Mouse (Mus musculus) small intestine, adult 2 months (tissue): ENCODE measurements around the gene Mef2a. TPM values are rescaled to one million over a fixed set of nuclear protein-coding genes. Genes with fewer than 3 reads are reported as not detected.

Source experiments
- H3K27ac ChIP-seq: fragments of 200-500 bp; 2 replicates; pipeline ENCODE4 v1.5.1; 2012; ENCODE audit warnings: low read depth, low read length, control low read depth, inconsistent platforms; ENCODE audit not compliant: insufficient read depth
- H3K27me3 ChIP-seq: fragments of 200-500 bp; 2 replicates; pipeline ENCODE4 v1.6.1; 2012; ENCODE audit warnings: mild to moderate bottlenecking, moderate library complexity, low read length, inconsistent platforms; ENCODE audit not compliant: control insufficient read depth, insufficient read depth
- H3K36me3 ChIP-seq: fragments of 200-500 bp; 2 replicates; pipeline ENCODE4 v1.6.1; 2012; ENCODE audit warnings: mild to moderate bottlenecking, low read length, control low read depth, inconsistent platforms; ENCODE audit not compliant: control insufficient read depth, insufficient read depth
- H3K4me1 ChIP-seq: fragments of 200-500 bp; 2 replicates; pipeline ENCODE4 v1.6.1; 2012; ENCODE audit warnings: low read length, inconsistent platforms, mixed read lengths; ENCODE audit not compliant: control insufficient read depth, insufficient read depth, insufficient read length
- H3K4me3 ChIP-seq: fragments of 200-500 bp; 2 replicates; pipeline ENCODE4 v1.5.1; 2012; ENCODE audit warnings: low read depth, mild to moderate bottlenecking, control low read depth, inconsistent platforms, low read length, moderate library complexity
- CTCF ChIP-seq: fragments of 200-500 bp; IDR thresholded peaks from 2 replicates; pipeline ENCODE4 v1.5.1; 2012; ENCODE audit warnings: low read depth, mild to moderate bottlenecking, control low read depth, inconsistent platforms, low read length, moderate library complexity, mixed read lengths; ENCODE audit not compliant: insufficient replicate concordance, insufficient read length; ENCODE audit errors: extremely low read depth
- POLR2A ChIP-seq: fragments of 200-500 bp; IDR thresholded peaks from 2 replicates; pipeline ENCODE4 v1.6.1; 2012; ENCODE audit warnings: low read depth, mild to moderate bottlenecking, control low read depth, inconsistent platforms, low read length, moderate library complexity
- whole genome bisulfite sequencing: fragments of 180-500 bp; shearing (Covaris S2); methylation state at CpG from one replicate; pipeline ENCODE4 v1.1.7; 2018; 5-methylcytosine and 5-hydroxymethylcytosine counted together
- polyA plus RNA-seq: library from polyadenylated mRNA; depleted of rRNA; stranded (reverse); fragments of >200 nt; gene quantifications from 2 replicates; pipeline ENCODE4 v1.2.3, GENCODE M21; 2012

The Mef2a gene
- polyA plus RNA-seq, 1 experiment: 16.0 TPM

- TF ChIP-seq POLR2A (no peak), CTCF (no peak)
- H3K27me3 ChIP-seq: no peaks in the 10 kb centered on the region
- no peaks in the 10 kb centered on the region for H3K4me1 ChIP-seq
- no peak overlapping the region for H3K4me3 ChIP-seq
- no peaks in the 10 kb centered on the region for H3K36me3 ChIP-seq
- H3K27ac ChIP-seq: no peak overlapping the region
- 84% methylated on average over 6 of the region's 6 CpGs for WGBS
Measured at GRCm38 (mm10) chr7:67380174-67381129, 7.8 kb upstream of the Mef2a start.

GRCm38 (mm10) chr7:67376796-67377195 lies 4.1 kb upstream of the Mef2a start:
- Histone ChIP-seq H3K27me3 (no peaks in the 10 kb centered on the region), H3K4me3 (no peak overlapping the region), H3K4me1 (0 out of 2 replicates have a peak, but pooled peaks cover 3% of the 10 kb centered on the region), H3K36me3 (no peaks in the 10 kb centered on the region), H3K27ac (no peak overlapping the region)
- TF ChIP-seq POLR2A (no peak), CTCF (no peak)
- 83% methylated on average over 6 of the region's 6 CpGs for WGBS

GRCm38 (mm10) chr7:67373975-67374374 lies 1.3 kb upstream of the Mef2a start:
- TF ChIP-seq CTCF: no peak
- Histone ChIP-seq H3K4me3 (no peak overlapping the region), H3K36me3 (no peaks in the 10 kb centered on the region), H3K27me3 (no peaks in the 10 kb centered on the region), H3K27ac (peak overlapping the region; percentile 99), H3K4me1 (0 out of 2 replicates have a peak, but pooled peaks cover 3% of the 10 kb centered on the region)
- WGBS: 73% methylated on average over 5 of the region's 5 CpGs

GRCm38 (mm10) chr7:67373584-67373960 lies 914 bp upstream of the Mef2a start:
- peak overlapping the region; percentile 90 for H3K4me3 ChIP-seq
- no peaks in the 10 kb centered on the region for H3K36me3 ChIP-seq
- no peaks in the 10 kb centered on the region for H3K27me3 ChIP-seq
- peak overlapping the region; percentile 99 for H3K27ac ChIP-seq
- H3K4me1 ChIP-seq: 0 out of 2 replicates have a peak, but pooled peaks cover 3% of the 10 kb centered on the region
- 34% methylated on average over 6 of the region's 6 CpGs for WGBS
- TF ChIP-seq CTCF (no peak), POLR2A (no peak)

GRCm38 (mm10) chr7:67371891-67372672 lies 576 bp downstream of the Mef2a start:
- TF ChIP-seq POLR2A (no peak), CTCF (no peak)

GRCm38 (mm10) chr7:67371351-67371890 lies 1.2 kb downstream of the Mef2a start:
- TF ChIP-seq CTCF (no peak), POLR2A (no peak)
- H3K27ac ChIP-seq: peak overlapping the region; percentile 24
- 3% methylated on average over 10 of the region's 10 CpGs for WGBS
- no peaks in the 10 kb centered on the region for H3K27me3 ChIP-seq
- H3K36me3 ChIP-seq: no peaks in the 10 kb centered on the region
- peak overlapping the region; percentile 90 for H3K4me3 ChIP-seq
- H3K4me1 ChIP-seq: 0 out of 2 replicates have a peak, but pooled peaks cover 5% of the 10 kb centered on the region

More at GRCm38 (mm10) chr7:67371891-67372672, 576 bp downstream of the Mef2a start:
- Histone ChIP-seq H3K36me3 (no peaks in the 10 kb centered on the region), H3K4me1 (0 out of 2 replicates have a peak, but pooled peaks cover 5% of the 10 kb centered on the region), H3K27ac (peak overlapping the region; percentile 24), H3K27me3 (no peaks in the 10 kb centered on the region), H3K4me3 (peak overlapping the region; percentile 90)
- WGBS: 1% methylated on average over 53 of the region's 75 CpGs
